Mouse (Mus musculus): ENCODE data around the gene Wwox.
A peak's percentile ranks its signal among the peaks of the same experiment; 100 is the strongest.

Gene Wwox

DNA sequence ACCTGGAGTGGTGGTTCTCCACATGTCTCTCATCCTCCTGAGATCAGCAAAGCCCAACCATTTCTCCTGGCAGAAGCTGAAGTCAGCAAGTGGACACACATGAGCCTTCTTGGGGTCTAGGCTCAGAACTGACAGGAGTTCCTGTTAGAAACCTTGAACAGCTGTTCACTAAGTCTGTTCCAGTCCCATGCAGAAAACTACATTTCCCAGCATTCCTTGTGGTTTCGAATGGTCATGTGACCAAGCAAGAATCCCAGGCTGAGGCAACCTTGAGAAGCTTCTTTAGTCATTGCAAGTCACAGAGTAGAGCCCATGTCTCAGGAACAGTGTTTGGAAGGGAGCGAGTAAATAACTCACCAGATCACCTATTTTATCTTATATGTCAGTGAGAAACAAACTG is 757.4 kb downstream of the Wwox start:
- DNase-seq = no peak

DNA sequence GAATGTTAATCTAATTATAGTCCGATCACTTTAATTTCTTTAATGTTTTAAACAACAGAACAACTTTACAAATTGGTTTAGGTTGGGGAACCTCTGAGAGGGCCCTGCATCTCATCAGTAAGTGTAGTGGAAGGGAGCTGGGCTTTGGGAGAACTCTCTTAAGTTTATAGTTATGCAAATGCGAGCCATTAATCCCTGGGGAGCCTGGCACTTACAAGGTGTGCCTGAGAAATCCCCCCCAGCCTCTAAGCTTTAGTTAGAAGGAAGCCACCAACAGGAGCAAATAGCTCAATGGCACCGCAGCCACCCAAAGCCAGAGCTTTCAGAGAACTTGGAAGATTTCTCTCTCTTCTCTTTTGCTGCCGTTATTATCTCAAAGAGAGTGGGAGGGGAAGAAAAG is 759.7 kb downstream of the Wwox start:
- DNase-seq = no peak

DNA sequence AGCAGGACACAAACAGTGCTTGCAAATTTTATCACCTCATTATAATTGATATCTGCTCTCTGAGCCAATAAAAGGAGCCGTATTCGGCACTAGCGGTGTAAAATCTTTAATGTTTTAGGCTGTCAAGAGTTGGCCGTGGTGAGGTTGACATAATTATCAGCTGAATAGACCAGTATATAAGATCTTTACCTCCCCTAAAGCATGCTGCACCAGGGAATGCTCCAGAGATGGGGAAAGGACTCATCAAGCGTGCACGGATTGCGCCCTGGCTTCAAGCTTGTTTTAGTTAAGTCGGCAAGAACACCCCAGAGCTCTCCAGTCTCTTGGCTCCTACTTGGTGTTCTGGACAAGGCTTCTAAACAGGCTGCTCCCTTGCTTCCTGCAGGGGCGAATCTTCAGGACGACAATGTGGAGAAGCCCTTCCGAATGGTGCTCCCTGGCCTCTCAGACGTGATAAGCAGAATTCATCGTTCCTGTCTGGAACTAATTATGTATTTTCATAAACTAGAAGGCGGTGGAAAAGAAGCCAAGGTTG is 760.2 kb downstream of the Wwox start:
- no peak for DNase-seq

DNA sequence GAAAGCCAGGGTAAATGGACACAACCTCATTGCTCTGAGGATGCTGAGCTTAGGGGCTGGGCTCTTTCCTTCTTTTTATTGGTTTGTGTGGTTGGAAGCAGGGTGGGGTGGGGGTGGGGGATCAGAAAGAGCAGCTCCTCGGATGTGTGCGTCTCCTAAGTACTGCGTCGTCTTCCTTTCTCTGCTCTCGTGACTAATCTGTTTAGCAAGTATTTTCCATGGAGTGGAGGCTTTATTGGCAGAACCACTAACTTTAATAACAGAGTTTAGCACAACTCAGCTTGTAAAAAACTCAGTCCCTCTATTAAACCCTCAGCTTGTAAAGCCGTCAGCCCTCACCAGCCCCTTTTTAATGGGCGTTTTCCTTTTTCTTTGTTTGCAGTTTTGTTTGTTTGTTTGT is 762.3 kb downstream of the Wwox start:
- no peak for DNase-seq

DNA sequence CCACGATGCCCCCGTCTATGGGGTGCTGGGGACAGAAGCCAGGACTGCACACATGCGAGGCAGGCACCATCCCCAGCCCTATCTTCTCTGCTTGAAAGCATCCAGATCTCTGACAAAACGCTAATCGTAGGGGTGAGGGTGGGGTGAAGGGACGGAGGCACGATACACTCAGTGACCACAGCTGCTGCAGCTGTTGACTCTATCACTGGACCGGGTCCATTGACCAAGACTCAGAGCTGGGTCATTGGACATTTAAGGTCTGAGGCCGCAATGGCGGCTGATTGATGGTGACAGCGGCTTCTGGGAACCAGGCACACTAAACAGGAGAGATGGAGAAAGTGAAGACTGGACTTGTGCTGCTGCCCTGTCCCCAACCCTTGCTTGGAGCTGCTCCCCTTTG is 768.0 kb downstream of the Wwox start:
- no peak for DNase-seq

DNA sequence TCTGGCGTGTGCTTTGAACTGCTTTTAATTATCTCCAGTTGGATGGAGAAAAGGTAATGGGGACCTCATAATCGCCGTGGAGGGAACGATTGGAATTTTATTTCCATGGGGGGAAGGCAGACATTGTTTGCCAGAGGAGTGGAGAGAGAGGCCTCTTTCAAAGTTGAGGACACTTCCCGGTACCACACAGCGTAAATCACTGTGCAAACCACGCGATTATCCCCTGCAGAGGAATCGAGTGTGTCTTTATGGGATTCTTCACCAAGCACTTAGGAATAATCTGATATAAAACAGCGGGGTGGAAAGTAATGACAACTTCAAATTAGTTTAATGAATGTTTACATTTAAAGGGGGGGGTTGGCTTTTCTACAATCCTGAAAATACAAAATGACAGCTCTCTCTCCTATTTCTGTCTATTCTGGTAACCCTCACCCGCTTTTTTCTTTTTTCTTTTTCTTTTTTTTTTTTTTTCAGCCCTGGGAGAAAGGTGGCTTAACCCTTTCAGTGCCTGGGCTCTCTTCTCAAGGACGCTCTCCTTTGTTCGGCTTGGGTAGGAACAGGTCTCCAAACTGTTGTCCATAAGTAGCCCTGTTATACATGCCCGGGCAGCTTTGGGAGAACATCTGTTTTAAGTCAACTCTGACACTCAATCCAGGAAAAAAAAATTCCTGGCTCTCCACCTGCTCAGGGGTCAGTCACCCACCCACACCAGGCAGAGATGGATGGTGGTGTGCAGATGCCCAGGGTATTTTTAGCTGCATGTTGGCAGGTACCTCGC is 769.1 kb downstream of the Wwox start:
- DNase-seq = no peak

- DNase-seq = no peak
These were observed 770.6 kb downstream of the Wwox start for GRCm38 (mm10) chr8:115210014-115210413.

GRCm38 (mm10) chr8:115213126-115213525 is 773.7 kb downstream of the Wwox start:
- no peak for DNase-seq

- no peak for DNase-seq
These were observed 775.4 kb downstream of the Wwox start for GRCm38 (mm10) chr8:115214870-115215269.

DNA sequence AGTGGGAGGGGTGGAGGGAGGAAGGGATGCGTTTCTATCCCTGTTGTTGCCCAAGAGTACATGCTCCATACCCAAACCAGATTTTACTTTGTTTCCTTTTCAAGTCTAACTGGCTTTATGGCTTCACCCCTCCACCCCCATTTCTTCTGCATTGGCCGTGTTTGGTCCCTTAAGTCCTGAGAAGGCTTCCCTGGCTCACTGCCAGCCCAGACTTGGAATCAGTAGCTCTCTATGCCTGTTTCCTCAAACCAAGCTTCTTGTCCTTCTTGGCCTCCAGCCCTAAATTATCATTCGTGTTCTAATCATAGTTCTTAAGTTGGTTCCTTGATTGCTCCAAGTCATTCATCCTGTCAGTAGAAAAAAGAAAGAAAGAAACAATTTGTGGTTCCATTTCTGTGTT is 777.3 kb downstream of the Wwox start:
- no peak for DNase-seq

DNA sequence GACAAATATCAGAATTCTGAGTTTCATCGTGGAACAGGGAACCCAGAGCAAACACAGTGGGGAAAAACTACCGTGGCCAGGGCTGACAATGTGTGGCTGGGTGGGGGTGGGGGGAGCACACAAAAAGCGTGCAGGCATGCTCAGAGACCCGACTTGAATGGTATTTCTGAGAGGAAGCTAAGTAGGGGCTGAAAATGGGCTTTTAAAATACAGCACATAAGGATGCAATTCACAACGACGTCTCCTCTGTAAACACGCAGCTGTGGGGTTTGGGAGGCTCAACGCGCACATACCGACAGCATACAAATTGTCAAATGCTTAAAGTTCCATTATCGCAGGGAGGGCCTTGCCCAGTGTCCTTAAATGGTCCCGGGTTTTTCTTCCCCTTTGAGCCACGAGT is 783.1 kb downstream of the Wwox start:
- no peak for DNase-seq

DNA sequence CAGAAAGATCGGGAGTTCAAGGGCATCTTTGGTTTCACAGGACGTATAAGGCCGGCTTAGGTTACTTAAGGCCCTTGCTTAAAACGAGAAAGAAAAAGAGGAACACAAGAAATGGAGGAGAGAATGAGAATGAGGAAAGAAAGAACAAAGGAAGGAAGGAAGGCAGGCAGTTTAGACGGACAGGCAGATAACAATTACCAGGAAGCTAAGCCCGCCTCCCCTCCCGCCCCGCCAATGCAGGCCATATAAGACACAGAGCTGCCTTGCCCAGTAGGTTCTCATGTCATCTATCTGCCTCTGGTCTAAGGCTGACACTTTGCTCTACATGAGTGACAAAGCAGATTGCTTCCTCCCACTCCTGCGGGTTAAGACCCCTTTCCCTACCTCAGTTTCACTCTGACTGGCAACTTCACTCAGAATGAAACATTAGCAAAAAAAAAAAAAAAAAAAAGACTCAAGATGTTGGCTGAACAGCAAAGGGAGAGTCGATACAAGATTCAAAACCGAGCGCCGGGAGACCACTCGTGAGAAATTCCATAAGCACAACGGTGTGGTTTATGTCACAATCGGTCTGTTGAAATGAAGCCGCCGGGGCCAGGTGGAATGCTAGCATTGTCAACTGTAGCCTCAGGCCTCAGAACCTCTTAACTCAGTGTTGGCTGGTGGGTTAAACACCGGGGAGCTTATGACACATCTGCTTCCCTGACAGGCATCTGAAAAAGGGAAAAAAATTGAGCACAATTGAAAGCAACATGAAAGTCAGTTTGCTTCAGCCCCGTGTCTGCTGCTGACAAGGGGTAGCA is 787.5 kb downstream of the Wwox start:
- no peak for DNase-seq

- DNase-seq = no peak
These were observed 789.4 kb downstream of the Wwox start for GRCm38 (mm10) chr8:115228903-115229302.

- peak; percentile 20 for DNase-seq
These were observed 794.6 kb downstream of the Wwox start for GRCm38 (mm10) chr8:115234068-115234467.

- DNase-seq = no peak
These were observed 798.1 kb downstream of the Wwox start for GRCm38 (mm10) chr8:115237596-115237995.

DNA sequence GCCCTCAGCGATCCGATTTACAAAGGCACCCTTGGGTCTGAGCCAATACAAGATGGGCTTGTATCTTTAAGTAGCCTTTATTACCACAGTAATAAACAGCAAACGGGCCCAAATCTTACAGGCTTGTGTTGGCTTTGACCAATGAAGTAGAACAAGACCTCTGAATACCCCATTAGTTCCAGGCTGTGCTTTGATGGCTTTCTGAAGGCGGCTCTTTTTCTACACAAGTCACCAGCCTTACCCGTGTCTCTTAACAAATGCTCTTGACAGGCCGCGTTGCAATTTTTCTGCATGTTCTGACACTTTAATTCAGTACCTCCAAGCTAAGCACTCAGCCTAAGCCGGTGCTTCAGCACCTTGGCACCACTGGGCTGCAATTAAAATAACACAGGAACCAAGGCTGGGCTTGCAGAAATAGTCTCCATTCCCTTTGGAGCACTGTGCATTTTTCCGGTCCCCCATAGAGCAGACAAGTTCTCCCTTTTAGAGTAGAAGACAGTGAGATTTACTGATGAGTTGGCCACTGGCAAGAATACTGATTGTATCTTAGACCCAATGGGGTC is 804.1 kb downstream of the Wwox start:
- no peak for DNase-seq

- no peak for DNase-seq
These were observed 810.4 kb downstream of the Wwox start for GRCm38 (mm10) chr8:115249688-115250366.

DNA sequence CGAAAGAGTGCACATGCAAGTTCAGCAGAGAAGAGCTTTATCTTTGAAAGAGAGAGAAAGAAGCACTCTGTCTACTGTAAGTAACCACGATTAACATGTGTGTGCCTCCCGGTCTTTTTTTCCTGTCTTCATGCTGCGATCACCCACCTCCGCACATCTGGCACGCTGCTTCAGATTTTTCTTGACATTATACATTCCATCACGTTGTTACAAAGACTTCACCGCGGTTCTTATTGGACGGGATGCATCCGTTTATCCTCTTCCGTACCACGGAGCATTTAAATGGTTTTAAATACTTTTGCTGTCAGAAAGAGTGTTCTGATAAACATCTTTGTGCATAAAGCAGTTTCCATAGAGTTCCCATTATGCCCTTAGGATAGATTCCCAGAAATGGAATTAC is 816.1 kb downstream of the Wwox start:
- no peak for DNase-seq

GRCm38 (mm10) chr8:115257417-115257816 is 818.0 kb downstream of the Wwox start:
- DNase-seq = no peak

GRCm38 (mm10) chr8:115259806-115260205 is 820.4 kb downstream of the Wwox start:
- no peak for DNase-seq

DNA sequence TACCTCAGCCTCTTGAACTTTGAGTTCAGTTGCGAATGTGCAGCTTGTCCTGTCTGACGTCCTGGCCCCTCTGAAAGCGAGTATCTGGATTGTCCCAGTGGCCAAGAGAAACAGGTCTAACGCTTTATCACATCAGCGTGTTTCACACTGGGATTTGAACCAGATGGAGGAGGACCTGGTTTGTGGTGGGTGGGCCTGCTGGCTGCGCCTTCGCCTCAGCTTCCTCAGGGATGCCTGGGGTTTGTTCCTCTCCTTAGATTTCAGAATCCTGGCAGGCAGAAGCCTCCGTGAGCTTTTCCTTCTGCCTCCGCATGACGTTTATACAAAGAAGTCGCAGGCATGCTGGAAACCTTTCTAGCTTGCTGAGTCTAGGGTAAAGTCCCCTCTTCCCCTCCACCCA is 827.7 kb downstream of the Wwox start:
- no peak for DNase-seq

DNA sequence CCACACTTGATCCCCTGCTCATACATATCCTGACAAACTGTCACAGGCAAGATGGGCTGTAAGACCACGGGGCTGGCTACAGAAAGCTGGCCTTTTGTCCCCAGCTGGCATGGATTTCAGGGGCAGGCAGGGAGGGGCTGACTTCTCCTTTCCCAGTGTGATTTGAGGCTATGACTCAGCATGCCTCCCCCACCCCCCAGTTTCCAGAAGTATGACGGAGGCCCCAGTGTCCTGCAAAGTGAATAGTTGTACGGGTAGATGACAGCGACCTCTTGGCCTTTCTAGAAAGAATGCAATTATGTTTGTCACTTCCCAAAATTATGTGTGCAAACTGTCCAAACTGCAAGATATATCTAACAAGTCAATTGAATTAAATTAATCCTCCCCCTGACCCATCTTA is 830.1 kb downstream of the Wwox start:
- no peak for DNase-seq

- DNase-seq = no peak
These were observed 834.5 kb downstream of the Wwox start for GRCm38 (mm10) chr8:115273976-115274375.
